Mouse (Mus musculus) c-Kit-negative CD71-positive TER-119-positive erythroid progenitor cells, embryonic 14.5 days (primary cell): Measurements from ENCODE around the gene Agpat3.

ENCODE experiments used
- DNase-seq: peaks from one replicate; pipeline ENCODE4 v3.0.0-alpha.2; 2013; ENCODE audit warnings: low read depth, low spot score

Gene Agpat3

DNA sequence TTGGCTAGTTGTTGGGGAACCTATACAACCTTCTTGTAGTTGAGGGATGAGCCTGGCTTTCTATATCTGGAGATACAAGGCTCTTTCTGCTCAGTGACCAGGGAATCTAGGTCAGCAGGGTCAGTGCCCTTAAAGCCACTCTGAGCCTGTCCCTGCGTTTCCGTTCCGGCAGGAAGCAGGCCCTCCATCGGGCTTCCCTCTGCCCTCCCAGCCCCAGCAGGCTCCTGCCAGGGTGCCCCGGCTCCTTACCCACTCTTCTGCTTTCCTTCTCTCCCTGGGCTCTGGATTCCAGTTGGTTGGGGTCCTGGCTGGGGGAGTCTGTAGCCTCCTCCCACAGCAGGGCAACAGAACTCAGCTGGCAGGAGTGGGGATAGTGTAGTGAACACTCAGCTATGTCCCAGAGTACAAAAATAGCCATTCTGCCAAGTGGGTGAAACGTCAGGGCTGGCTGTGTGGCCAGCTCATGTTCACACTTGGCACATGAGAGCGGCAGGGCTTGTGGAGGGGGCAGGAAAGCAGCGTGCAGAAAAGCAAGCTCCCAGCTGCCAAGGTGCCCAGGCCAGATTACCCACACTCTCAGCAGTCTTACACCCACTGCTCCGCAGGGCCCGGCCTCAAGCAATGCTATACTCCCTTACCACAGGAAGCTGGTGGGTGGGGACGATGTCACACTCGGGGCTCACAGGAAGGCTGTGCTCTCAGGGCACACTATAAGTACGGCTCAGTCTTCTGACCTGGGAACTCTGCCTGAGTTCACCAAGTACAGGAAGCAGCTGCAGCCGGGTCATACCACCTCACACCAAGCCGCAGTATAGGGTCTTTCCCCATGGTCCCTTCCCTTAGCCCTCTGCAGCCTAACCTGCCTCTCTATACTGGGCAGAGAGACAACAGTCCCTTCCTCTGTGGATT lies 54.5 kb downstream of the Agpat3 start:
- no peak for DNase-seq

DNA sequence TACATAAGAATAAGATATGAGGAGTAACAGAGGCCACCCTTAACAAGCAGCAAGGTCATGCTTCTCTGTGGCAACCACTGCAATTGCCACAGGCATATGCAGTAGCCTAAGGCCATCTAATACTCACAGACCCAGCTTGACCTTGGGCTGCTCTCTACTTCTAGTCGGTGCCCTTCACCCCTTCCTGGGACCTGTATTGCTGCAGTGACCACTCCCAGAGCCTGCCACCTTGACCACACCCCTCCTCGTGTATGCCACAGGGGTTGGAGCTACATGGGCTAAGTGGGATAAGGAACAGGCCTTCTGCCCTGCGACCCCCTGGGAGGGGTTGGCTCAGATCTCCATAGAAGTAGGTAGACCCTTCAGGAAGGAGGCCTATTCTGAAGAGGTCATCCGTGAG lies 55.3 kb downstream of the Agpat3 start:
- DNase-seq, result no peak

GRCm38 (mm10) chr10:78296371-78296770 lies 55.9 kb downstream of the Agpat3 start:
- no peak for DNase-seq

GRCm38 (mm10) chr10:78293576-78293975 lies 58.7 kb downstream of the Agpat3 start:
- no peak for DNase-seq

DNA sequence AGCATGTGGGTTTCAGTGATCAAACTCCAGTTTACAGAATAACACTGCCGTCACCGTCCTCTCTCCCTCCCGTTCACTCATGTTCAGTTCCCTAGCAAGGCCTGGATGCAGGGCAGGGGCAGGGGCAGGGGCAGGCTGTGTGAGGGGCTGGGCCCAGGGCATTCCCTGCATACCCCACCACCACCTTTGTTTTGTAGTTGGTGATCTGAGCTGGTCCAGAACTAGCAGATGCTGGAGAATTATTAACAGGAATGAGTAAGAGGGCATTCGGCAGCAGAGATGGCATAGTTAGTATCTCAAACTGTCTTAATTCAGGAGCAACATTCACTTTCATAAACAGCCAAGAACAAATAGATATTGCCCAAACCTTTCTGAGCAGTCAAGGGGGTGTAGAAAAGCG lies 59.9 kb downstream of the Agpat3 start:
- no peak for DNase-seq

DNA sequence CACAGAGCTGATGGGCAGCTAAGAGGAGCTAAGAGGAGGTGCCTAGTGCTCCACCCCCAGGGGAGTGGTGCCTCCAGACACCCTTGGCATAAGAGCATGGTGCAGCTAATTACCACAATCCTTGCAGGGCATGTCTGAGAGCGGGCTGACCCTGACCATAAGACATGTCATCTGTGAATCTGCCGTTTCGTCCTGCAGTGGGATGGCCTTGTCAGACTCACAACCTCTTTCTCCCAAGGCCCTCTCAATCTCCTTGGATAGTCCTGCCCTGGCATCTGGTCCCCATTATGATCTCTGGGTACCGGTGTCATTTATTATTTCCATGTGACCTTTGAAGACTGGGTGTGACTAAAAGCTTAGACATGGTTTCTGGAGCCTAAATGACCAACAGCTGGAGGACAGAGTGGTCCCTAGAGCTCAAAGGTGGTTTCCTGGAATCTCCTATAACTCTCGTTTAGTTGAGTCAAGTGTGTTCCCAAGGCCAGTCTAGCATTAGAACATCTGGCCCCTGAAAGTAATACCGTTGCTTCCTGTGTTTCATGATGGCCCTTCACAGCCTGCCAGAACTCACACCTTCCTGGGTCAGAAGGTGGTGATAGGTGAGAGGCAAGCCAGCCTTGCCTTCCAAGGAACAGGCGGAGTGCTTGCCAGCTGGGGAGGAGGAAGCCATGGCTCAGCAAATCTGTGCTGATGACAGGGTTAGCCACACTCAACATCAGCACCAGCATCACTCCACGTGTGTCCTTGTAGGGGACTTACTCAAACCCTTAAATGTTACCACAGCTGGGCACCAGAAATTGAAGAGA lies 61.4 kb downstream of the Agpat3 start:
- no peak for DNase-seq

DNA sequence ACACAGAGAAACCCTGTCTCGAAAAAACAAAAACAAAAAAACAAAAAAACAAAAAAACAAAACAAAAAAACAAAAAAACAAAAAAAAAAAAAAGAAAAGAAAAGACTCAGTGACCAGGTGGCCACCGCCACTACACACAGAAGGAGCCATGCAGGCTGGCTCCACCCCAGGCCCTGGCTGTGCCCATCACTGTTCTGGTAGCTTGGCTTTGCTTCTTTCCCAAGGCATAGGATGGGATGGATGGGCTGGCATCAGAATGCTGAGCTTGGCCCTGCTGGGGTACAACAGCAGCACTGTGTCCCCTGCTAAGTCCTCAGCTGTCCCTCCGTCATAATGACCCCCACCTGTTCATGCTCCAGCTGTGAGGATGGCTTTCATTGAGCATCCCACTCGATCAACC lies 63.4 kb downstream of the Agpat3 start:
- no peak for DNase-seq

DNA sequence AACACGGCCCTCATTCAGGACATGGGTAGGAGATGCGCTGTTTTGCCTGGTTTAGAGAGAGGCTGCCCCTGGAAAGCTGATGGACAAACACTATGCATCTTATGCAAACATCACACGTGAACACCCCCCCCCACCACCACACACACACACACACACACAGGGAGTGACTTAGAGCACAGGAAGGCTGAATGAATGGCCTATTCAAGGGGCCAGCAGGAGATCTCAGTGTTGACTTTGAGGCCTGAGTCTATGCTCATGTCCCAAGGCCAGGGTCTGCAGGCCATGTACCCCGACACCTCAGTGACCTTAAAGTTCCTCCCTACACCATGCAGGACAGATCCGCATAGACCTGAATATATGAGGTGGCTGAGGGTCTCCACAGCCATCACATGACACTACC lies 64.2 kb downstream of the Agpat3 start:
- no peak for DNase-seq

- no peak for DNase-seq
Measured at GRCm38 (mm10) chr10:78287465-78288132, 64.7 kb downstream of the Agpat3 start.

- DNase-seq, result no peak
Measured at GRCm38 (mm10) chr10:78285959-78286358, 66.3 kb downstream of the Agpat3 start.

- no peak for DNase-seq
Measured at GRCm38 (mm10) chr10:78285409-78285808, 66.9 kb downstream of the Agpat3 start.

- DNase-seq, result no peak
Measured at GRCm38 (mm10) chr10:78284812-78285211, 67.5 kb downstream of the Agpat3 start.

- DNase-seq, result no peak
Measured at GRCm38 (mm10) chr10:78282411-78282810, 69.9 kb downstream of the Agpat3 start.

GRCm38 (mm10) chr10:78280486-78280885 lies 71.8 kb downstream of the Agpat3 start:
- DNase-seq, result no peak

GRCm38 (mm10) chr10:78279210-78279609 lies 73.1 kb downstream of the Agpat3 start:
- peak; percentile 24 for DNase-seq

DNA sequence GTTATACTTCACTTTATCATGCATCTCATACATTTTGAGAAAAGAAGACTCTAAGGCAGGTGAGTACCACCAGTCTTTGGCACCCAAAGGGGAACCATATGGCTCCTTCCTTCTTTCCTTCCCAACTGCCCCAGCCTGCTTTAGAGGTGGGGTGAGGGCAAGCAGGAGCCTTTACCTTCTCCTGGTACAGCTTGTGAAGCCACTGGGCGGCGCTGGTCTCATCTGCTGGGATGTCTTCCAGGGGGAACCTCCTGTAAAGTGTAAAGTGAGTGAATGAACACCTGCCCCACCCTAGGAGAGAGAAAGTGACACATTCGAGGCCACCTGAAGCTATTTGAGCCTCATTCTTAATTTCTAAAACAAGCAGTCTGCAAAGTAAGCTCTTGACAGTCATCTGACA lies 74.5 kb downstream of the Agpat3 start:
- no peak for DNase-seq

DNA sequence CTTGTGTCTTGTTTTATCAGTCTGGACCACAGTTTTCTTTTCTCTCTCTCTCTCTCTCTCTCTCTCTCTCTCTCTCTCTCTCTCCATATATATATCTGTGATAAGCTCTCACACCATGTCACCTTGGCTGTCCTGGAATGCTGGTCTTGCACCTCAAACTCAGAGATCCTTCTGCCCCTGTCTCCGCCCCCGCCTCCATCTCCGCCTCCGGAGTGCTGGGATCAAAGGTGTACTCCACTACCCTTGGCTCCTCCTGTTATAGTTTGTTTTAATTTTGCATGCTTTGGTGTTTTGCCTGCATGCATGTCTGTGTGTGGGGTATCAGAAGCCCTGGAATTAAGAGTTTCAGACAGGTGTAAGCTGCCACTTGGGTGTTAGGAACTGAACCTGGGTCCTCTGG lies 76.0 kb downstream of the Agpat3 start:
- DNase-seq, result no peak

DNA sequence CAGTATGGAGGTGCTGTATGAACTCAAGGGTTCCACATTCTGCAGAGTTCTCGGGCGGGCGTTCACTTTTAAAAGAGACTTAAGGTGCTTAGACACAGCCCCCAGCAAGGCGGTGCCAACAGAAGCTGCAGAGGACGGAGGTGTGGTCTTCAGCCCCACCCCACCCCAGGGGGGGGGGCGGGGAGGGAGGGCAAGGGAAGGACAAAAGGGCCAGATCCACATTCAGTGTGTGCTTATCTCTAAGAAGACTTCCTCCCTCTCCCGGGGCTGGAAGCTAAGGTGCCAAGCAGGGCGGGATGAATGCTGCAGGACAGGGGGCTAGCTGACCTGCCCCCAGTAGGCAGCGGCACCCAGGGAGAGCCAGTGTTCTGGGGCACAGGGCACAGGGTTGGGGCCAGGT lies 79.4 kb downstream of the Agpat3 start:
- no peak for DNase-seq

DNA sequence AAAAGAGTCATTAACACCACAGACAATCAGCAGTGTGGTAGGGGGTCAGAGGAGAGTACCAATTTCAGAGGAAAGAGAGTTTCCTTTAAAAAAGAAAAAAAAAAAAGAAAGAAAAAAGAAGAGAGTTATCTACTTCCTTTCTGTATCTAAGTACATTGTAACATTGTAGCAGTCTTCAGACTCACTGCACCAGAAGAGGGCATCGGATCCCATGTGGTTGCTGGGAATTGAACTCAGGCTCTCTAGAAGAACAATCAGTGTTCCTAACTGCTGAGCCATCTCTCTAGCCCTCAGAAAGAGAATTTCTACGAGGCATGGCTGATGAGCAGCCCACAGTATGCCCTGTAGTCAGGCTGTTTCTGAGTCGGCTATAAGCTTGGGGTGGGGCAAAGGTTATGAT lies 86.4 kb downstream of the Agpat3 start:
- no peak for DNase-seq

DNA sequence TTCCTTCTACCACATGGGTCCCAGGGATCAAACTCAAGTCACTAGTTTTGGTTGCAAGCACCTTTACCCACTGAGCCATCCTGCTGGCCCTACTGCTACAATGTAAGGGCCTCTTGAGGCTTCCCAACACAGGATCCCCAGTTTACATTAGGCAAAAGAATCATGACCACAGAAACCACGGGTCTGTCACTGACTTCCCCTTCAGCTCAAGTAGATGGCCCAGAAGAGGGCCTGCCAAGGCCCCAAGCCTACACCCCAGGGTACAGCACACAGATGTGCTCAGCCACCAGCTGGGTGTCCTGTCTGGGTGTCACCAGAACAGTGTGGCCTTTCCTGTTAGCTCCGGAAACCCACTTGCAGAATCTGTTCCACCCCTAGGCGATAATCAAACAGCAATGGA lies 87.6 kb downstream of the Agpat3 start:
- DNase-seq, result no peak

DNA sequence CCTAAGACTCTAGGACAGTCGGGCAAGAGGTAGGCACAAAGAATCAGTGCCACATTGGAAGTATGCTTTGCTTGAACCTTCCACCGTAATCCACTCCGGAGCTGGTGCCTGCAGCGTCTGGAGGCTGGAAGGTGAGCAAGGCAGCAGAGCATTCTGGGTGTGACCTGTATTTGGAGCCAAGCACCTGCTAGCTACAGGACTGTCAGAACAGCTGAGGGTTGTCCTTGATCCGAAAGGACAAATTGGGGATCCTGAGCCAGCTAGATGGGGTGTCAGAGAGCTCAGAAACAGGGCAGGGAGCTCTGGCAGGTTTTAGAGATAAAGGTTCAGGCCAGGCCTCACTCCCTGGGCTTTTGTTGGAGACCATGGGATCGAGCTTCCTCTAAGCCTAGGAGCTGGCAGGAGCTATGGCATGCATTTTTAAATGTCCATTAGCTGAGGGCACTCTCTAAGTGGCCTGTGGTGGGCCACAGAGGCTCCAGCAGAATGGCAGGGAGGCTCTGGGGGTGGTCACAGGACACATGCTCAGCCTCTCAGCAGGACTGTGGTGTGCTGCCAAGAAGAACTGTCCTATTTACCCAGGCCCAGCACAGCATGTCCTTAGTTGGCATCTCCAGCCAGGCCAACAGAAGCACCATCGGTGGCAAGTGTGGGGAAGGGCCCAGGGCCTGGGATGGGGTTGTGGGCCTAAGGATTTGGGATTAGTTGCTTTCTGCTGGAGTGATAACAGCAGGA lies 91.2 kb downstream of the Agpat3 start:
- DNase-seq, result no peak

DNA sequence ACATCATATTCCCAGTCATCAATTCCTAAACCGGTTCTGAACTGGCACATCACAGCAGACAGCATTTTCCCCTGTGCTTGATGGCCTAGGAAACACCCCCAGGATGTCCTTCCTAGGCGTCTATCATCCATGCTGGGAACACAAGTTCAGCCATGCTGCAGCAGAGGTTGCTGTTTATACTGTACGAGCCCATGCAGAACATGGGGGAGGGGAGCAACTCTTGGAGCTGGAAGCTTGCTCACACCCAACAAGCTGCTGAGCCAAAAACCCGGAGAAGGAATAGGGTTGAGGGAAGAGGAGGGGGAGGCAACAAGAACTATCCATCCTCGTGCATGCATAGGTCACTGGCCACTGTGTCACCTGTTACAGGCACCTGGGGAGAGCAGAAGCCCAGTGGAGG lies 92.0 kb downstream of the Agpat3 start:
- no peak for DNase-seq
